Mouse (Mus musculus) neural tube, embryonic 14.5 days (tissue): ENCODE results near the gene Taok2. TPM values are rescaled to one million over a fixed set of nuclear protein-coding genes. Genes with fewer than 3 reads are reported as not detected.

Experiments used
- ATAC-seq: fragments of 200-750 bp; cut with Nextera tagmentation; 2 replicates; pipeline ENCODE4 v1.8.0; 2017; ENCODE audit warnings: low read depth, mild to moderate bottlenecking, moderate TSS enrichment, moderate library complexity
- H3K27ac ChIP-seq: fragments of 300-500 bp; sonication (generic); 2 replicates; pipeline ENCODE4 v1.5.1; 2014; ENCODE audit warnings: low read depth, mild to moderate bottlenecking, control low read depth, low read length, moderate library complexity, mixed read lengths
- H3K27me3 ChIP-seq: fragments of 300-500 bp; sonication (generic); 2 replicates; pipeline ENCODE4 v1.6.1; 2014; ENCODE audit warnings: low read length; ENCODE audit not compliant: control insufficient read depth, insufficient read depth
- H3K36me3 ChIP-seq: fragments of 300-500 bp; sonication (generic); 2 replicates; pipeline ENCODE4 v1.6.1; 2014; ENCODE audit warnings: low read length, mixed read lengths; ENCODE audit not compliant: control insufficient read depth, insufficient read depth
- H3K4me1 ChIP-seq: fragments of 300-500 bp; sonication (generic); 2 replicates; pipeline ENCODE4 v1.6.1; 2014; ENCODE audit warnings: low read length; ENCODE audit not compliant: control insufficient read depth, insufficient read depth
- H3K4me2 ChIP-seq: fragments of 300-500 bp; sonication (generic); 2 replicates; pipeline ENCODE4 v1.6.1; 2014; ENCODE audit warnings: mild to moderate bottlenecking, low read depth, low read length, control low read depth
- H3K4me3 ChIP-seq: fragments of 300-500 bp; sonication (generic); 2 replicates; pipeline ENCODE4 v1.5.1; 2014; ENCODE audit warnings: low read depth, low read length, control low read depth, mixed read lengths
- H3K9ac ChIP-seq: fragments of 300-500 bp; sonication (generic); replicated peaks from 2 replicates; pipeline ENCODE4 v1.6.1; 2014; ENCODE audit warnings: low read depth, mild to moderate bottlenecking, control low read depth, low read length, mixed read lengths
- H3K9me3 ChIP-seq: fragments of 300-500 bp; sonication (generic); 2 replicates; pipeline ENCODE4 v1.6.1; 2016; ENCODE audit warnings: low read length; ENCODE audit not compliant: control insufficient read depth
- WGBS: fragments of 180-500 bp; shearing (Covaris S2); extraction: QIAGEN DNeasy Blood & Tissue Kit; methylation state at CpG from one replicate; pipeline ENCODE4 v1.1.7; 2014; 5-methylcytosine and 5-hydroxymethylcytosine counted together
- polyA plus RNA-seq: library from polyadenylated mRNA; unstranded; fragments of >200 nt; fragmentation: Nextera tagmentation; extraction: Ambion mirVana; gene quantifications from 2 replicates; pipeline ENCODE4 v1.2.1, GENCODE M21; 2014

Gene Taok2
- 28.9 and 36.5 TPM in 2 replicates for polyA plus RNA-seq

- under 1% methylated on average over 56 of the region's 56 CpGs for WGBS
- H3K4me3 ChIP-seq: peak within 1 kb of the TSS; percentile 85
- H3K9me3 ChIP-seq: no peaks in the 10 kb centered on the region
- no peaks in the 10 kb centered on the region for H3K27me3 ChIP-seq
- H3K27ac ChIP-seq: peak within 1 kb of the TSS; percentile 87
- H3K4me1 ChIP-seq: peaks cover 30% of the 10 kb centered on the region
- H3K4me2 ChIP-seq: peak within 1 kb of the TSS; percentile 99
- peak within 1 kb of the TSS; percentile 90 for H3K9ac ChIP-seq
- peaks cover 10% of the 10 kb centered on the region for H3K36me3 ChIP-seq
- ATAC-seq: peak; percentile 98
Observed at GRCm38 (mm10) chr7:126884286-126885164, at the start of gene Taok2. TSS of gene Taok2 (minus strand) at chr7:126884703.

DNA sequence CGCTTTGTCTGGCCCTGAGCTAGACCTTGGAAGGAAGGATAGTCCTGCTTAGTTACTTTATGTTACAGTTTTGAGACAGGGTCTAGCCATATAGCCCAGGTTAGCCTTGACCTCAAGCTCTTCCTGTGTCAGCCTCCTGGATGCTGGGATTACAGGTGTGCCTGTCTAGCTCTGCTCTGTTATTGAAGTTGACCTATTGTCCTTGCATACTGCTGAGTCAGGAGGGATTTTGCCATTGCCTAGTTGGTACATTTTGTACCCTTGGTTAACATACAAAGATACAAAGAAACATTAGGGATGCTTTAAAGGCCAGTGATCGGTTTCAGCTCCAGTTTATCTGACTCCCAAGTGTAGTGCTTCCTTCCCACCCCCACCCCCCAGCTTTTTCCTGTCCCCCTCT lies 48.1 kb upstream of the Taok2 start:
- no peak overlapping the region for H3K4me2 ChIP-seq
- no peak overlapping the region for H3K27ac ChIP-seq
- no peaks in the 10 kb centered on the region for H3K9me3 ChIP-seq
- no peak for ATAC-seq
- WGBS: 82% methylated on average over 2 of the region's 2 CpGs
- peaks cover 12% of the 10 kb centered on the region for H3K4me1 ChIP-seq
- no peaks in the 10 kb centered on the region for H3K27me3 ChIP-seq
- no peak overlapping the region for H3K4me3 ChIP-seq
- no peak overlapping the region for H3K9ac ChIP-seq
- H3K36me3 ChIP-seq: peaks cover 11% of the 10 kb centered on the region

GRCm38 (mm10) chr7:126929046-126929445 lies 44.5 kb upstream of the Taok2 start:
- 0% methylated on average over 18 of the region's 27 CpGs for WGBS
- peaks cover 4% of the 10 kb centered on the region; the same call in 1 of the 2 replicates for H3K36me3 ChIP-seq
- peak overlapping the region; percentile 85 for H3K4me3 ChIP-seq
- H3K9me3 ChIP-seq: no peaks in the 10 kb centered on the region
- H3K4me1 ChIP-seq: peaks cover 12% of the 10 kb centered on the region
- H3K27ac ChIP-seq: peak overlapping the region; percentile 76
- H3K9ac ChIP-seq: peak overlapping the region; percentile 77
- H3K4me2 ChIP-seq: peak overlapping the region; percentile 93
- H3K27me3 ChIP-seq: no peaks in the 10 kb centered on the region
- peak; percentile 73 for ATAC-seq

- H3K4me3 ChIP-seq: peak within 1 kb of the TSS; percentile 85
- peaks cover 12% of the 10 kb centered on the region for H3K4me1 ChIP-seq
- peak within 1 kb of the TSS; percentile 77 for H3K9ac ChIP-seq
- peak within 1 kb of the TSS; percentile 76 for H3K27ac ChIP-seq
- WGBS: 4% methylated on average over 56 of the region's 56 CpGs
- no peaks in the 10 kb centered on the region for H3K27me3 ChIP-seq
- ATAC-seq: peak; percentile 96
- H3K9me3 ChIP-seq: no peaks in the 10 kb centered on the region
- H3K4me2 ChIP-seq: peak within 1 kb of the TSS; percentile 93
- H3K36me3 ChIP-seq: peaks cover 4% of the 10 kb centered on the region; the same call in 1 of the 2 replicates
Observed at GRCm38 (mm10) chr7:126928384-126929037, 44.0 kb upstream of the Taok2 start, which contains the start of gene Kctd13. TSS of gene Kctd13 (plus strand) at chr7:126928879.

DNA sequence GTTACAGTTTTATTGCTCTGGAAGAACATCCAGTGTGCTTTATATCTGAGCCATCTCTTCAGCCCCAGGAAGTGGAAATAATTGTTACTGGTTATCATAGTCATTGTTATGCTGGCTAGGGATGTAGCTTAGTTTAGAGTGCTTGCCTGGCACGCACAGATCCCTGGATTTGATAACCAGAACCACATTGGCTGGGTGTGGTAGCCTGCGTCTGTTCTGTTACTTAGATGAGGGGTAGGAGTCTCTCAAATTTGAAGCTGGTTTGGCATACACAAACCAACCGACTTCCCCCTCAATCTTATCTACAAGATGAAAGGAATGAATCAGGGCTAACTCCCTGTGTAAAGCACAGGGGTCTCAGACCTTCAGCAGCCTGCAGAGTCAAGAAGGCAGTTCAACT lies 41.8 kb upstream of the Taok2 start:
- Histone ChIP-seq H3K4me3 (no peak overlapping the region), H3K9ac (no peak overlapping the region), H3K36me3 (peaks cover 2% of the 10 kb centered on the region; the same call in 1 of the 2 replicates), H3K9me3 (no peaks in the 10 kb centered on the region), H3K27me3 (no peaks in the 10 kb centered on the region), H3K4me1 (peaks cover 17% of the 10 kb centered on the region), H3K27ac (no peak overlapping the region), H3K4me2 (no peak overlapping the region)
- ATAC-seq: no peak
- WGBS: 71% methylated on average over 3 of the region's 3 CpGs

DNA sequence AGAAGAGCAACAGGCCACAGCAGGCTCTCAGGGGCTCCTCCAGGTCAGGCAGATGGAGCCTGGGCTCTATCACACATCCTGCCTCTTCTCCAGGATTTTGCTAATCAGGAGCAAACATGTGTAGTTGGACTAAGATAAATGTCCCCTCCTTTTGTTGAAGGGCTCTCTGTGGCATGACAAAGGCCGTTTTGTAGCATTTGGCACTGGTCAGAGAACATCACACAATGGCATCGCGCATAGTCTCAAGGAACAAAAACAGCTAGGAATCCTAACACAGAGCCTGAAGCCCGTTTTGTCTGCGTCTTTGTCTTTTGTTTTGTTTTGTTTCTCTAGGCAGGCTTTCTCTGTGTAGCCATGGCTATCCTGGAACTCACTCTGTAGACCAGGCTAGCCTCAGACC lies 39.5 kb upstream of the Taok2 start:
- Histone ChIP-seq H3K4me1 (0 out of 2 replicates have a peak, but pooled peaks cover 5% of the 10 kb centered on the region), H3K9ac (no peak overlapping the region), H3K27ac (no peak overlapping the region), H3K36me3 (no peaks in the 10 kb centered on the region), H3K4me2 (no peak overlapping the region), H3K9me3 (no peaks in the 10 kb centered on the region), H3K4me3 (no peak overlapping the region), H3K27me3 (no peaks in the 10 kb centered on the region)
- no peak for ATAC-seq
- WGBS: 24% methylated on average over 5 of the region's 5 CpGs

DNA sequence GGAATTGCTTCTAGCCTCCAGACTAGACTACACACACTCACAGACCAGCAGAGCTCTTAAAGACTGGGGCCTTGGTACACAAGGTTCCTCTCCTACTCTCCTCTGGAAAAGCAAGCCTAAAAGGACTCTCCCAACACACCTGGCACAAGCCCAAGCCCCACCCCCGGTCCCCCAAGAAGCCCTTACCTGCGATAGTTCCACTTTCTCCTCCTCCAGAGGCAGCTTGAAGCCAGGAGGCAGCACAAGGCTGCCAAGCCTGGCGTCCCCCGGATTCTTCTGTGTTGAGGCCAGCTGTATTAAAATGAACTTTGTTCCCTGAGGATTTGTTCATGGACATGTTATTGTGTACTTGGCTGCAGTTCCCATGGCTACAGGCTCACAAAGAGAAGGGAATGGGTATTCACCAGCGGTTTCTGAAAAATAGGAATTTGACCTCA lies 38.1 kb upstream of the Taok2 start, which contains the start of gene Tmem219:
Gene Tmem219 (minus strand): TSS at position 294 of the 437 bp plus-strand sequence.
- 20% methylated on average over 5 of the region's 5 CpGs for WGBS
- ATAC-seq: no peak
- H3K27me3 ChIP-seq: no peaks in the 10 kb centered on the region
- H3K4me1 ChIP-seq: 0 out of 2 replicates have a peak, but pooled peaks cover 5% of the 10 kb centered on the region
- H3K9me3 ChIP-seq: no peaks in the 10 kb centered on the region
- no peak within 1 kb of the TSS for H3K9ac ChIP-seq
- H3K36me3 ChIP-seq: no peaks in the 10 kb centered on the region
- H3K4me2 ChIP-seq: no peak within 1 kb of the TSS
- H3K27ac ChIP-seq: no peak within 1 kb of the TSS
- H3K4me3 ChIP-seq: no peak within 1 kb of the TSS

DNA sequence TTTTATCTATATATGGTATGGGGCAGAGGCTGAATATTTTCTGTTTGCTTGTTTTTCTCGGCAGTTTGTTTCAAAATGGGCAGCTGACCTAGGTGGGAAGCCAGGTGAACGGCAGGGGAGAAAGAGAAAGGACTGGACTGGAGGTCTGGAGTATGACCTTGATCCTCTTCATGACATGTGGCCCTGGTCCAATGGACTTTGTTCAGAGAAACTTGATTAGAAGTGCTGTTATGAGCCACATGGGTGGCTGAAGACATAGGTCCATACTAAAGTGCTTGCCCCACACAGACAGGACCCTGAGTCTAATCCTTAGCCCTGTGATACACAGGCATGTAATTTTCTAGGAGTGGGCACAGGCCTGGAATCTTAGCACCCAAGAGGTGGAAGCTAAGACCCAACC lies 37.1 kb upstream of the Taok2 start:
- H3K4me1 ChIP-seq: 0 out of 2 replicates have a peak, but pooled peaks cover 5% of the 10 kb centered on the region
- no peak overlapping the region for H3K4me2 ChIP-seq
- H3K9me3 ChIP-seq: no peaks in the 10 kb centered on the region
- H3K9ac ChIP-seq: no peak overlapping the region
- H3K27me3 ChIP-seq: no peaks in the 10 kb centered on the region
- H3K27ac ChIP-seq: no peak overlapping the region
- no peak overlapping the region for H3K4me3 ChIP-seq
- WGBS: 54% methylated on average over 2 of the region's 2 CpGs
- H3K36me3 ChIP-seq: no peaks in the 10 kb centered on the region
- ATAC-seq: no peak
